Mouse (Mus musculus) hindbrain, embryonic 11.5 days (tissue): Measurements from ENCODE around the gene Ddt. TPM values are rescaled to one million over a fixed set of nuclear protein-coding genes. Genes with fewer than 3 reads are reported as not detected.
"Not testable (repeated sequence)": the region's sequence is repeated elsewhere in the genome, so short reads cannot be mapped to it uniquely, and the experiment has no call there.

Experiments used
- ATAC-seq: fragments of 200-750 bp; cut with Nextera tagmentation; 2 replicates; pipeline ENCODE4 v1.8.0; 2017; ENCODE audit warnings: mild to moderate bottlenecking, moderate TSS enrichment, moderate library complexity; ENCODE audit not compliant: low FRiP score
- DNase-seq: peaks from one replicate; pipeline ENCODE4 v3.0.0-alpha.2; 2015; ENCODE audit warnings: low spot score
- H3K27ac ChIP-seq: fragments of 300-500 bp; sonication (generic); 2 replicates; pipeline ENCODE4 v1.5.1; 2014; ENCODE audit warnings: mild to moderate bottlenecking, low read depth, low read length
- H3K27me3 ChIP-seq: fragments of 300-500 bp; sonication (generic); 2 replicates; pipeline ENCODE4 v1.6.1; 2014; ENCODE audit warnings: mild to moderate bottlenecking, low read length, moderate library complexity, mixed read lengths; ENCODE audit not compliant: control insufficient read depth, insufficient read depth
- H3K36me3 ChIP-seq: fragments of 300-500 bp; sonication (generic); 2 replicates; pipeline ENCODE4 v1.6.1; 2014; ENCODE audit warnings: mild to moderate bottlenecking, low read length, moderate library complexity, mixed read lengths; ENCODE audit not compliant: control insufficient read depth, insufficient read depth
- H3K4me1 ChIP-seq: fragments of 300-500 bp; sonication (generic); replicated peaks from 2 replicates; pipeline ENCODE4 v1.6.1; 2014; ENCODE audit warnings: low read length, mixed read lengths; ENCODE audit not compliant: control insufficient read depth, insufficient read depth
- H3K4me2 ChIP-seq: fragments of 300-500 bp; sonication (generic); replicated peaks from 2 replicates; pipeline ENCODE4 v1.6.1; 2014; ENCODE audit warnings: mild to moderate bottlenecking, low read depth, low read length
- H3K4me3 ChIP-seq: fragments of 300-500 bp; sonication (generic); 2 replicates; pipeline ENCODE4 v1.5.1; 2014; ENCODE audit warnings: low read depth, low read length
- H3K9ac ChIP-seq: fragments of 300-500 bp; sonication (generic); 2 replicates; pipeline ENCODE4 v1.6.1; 2014; ENCODE audit warnings: low read depth, low read length
- H3K9me3 ChIP-seq: fragments of 300-500 bp; sonication (generic); 2 replicates; pipeline ENCODE4 v1.6.1; 2016; ENCODE audit warnings: low read length; ENCODE audit not compliant: control insufficient read depth
- WGBS: fragments of 180-500 bp; shearing (Covaris S2); extraction: QIAGEN DNeasy Blood & Tissue Kit; methylation state at CpG from one replicate; pipeline ENCODE4 v1.1.7; 2014; 5-methylcytosine and 5-hydroxymethylcytosine counted together
- polyA plus RNA-seq: library from polyadenylated mRNA; unstranded; fragments of >200 nt; fragmentation: Nextera tagmentation; extraction: Ambion mirVana; gene quantifications from 2 replicates; pipeline ENCODE4 v1.2.1, GENCODE M21; 2014

Gene Ddt
- polyA plus RNA-seq, 1 experiment from 2014 or later: 91.7 TPM

DNA sequence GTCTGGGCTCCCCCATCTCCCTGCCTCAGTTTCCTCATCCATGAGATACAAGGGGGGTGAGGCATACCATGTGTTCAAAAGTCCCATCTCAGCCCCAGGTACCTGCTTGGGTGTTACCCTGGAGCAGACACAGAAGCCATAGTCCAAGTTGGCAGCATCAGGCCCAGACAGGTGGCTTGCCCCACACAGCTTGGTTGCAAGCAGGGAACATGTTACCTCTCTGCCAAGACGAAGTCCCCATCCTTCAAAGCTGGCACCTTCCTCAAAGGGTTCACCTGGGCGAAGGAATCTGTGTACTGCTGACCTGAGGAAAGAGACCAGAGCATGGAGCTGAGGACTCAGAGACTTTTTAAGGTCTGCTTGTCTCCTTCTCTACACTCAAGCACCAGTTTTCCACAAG lies 4.7 kb upstream of the Ddt start:
- Histone ChIP-seq H3K9me3 (no peaks in the 10 kb centered on the region), H3K9ac (no peak overlapping the region), H3K36me3 (no peaks in the 10 kb centered on the region), H3K4me1 (no peaks in the 10 kb centered on the region; the same call in 1 of the 2 replicates), H3K4me2 (no peak overlapping the region), H3K4me3 (no peak overlapping the region), H3K27ac (no peak overlapping the region), H3K27me3 (peaks cover 20% of the 10 kb centered on the region)
- no peak for ATAC-seq
- 81% methylated on average over 2 of the region's 2 CpGs for WGBS
- no peak for DNase-seq

DNA sequence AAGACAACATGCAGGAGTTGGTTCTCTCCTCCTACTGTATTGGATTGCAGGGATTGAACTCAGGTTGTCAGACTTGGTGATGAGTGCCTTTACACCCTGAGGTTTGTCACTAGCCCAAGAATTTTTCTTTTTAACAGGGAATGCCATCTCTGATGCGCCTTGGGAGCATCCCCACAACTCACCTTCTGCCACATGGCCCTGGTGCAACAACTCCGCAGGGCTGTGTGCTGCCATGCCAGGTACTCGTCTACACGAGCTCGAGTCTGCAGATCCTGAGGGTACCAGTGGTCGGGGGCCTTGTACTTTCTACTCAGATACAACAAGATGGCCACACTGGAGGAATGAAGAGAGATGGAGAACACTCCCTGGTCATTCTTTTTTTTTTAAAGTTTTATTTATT lies 3.3 kb upstream of the Ddt start:
- Histone ChIP-seq H3K9me3 (no peaks in the 10 kb centered on the region), H3K27ac (no peak overlapping the region)
- no peak for ATAC-seq

DNA sequence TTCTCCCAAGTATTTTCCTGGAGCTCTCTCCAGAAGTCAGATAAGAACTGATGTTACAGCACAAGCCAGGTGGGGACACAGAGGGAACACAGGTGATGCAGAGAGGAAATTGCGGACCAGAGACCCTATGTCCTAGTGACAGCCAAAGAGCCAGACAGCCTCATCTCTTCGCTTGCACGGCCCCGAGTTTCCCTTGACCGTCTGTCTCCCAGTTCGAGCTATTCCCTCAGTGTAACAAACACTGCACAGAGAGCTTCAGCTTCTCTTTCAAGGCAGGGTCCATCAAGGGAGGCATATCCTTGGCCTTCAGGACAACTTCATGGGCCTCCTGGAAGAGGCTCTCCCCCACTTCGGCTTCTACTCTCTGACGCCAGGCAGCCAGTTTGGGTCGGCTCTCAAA lies 1.4 kb upstream of the Ddt start:
- WGBS: 89% methylated on average over 9 of the region's 9 CpGs
- H3K4me3 ChIP-seq: no peak overlapping the region

More for the DNA sequence above, 3.3 kb upstream of the Ddt start:
- 90% methylated on average over 6 of the region's 6 CpGs for WGBS
- DNase-seq: no peak
- H3K9ac ChIP-seq: no peak overlapping the region
- peaks cover 18% of the 10 kb centered on the region for H3K27me3 ChIP-seq
- no peak overlapping the region for H3K4me3 ChIP-seq
- H3K36me3 ChIP-seq: no peaks in the 10 kb centered on the region
- H3K4me2 ChIP-seq: no peak overlapping the region
- peaks cover 3% of the 10 kb centered on the region; the same call in 1 of the 2 replicates for H3K4me1 ChIP-seq

DNA sequence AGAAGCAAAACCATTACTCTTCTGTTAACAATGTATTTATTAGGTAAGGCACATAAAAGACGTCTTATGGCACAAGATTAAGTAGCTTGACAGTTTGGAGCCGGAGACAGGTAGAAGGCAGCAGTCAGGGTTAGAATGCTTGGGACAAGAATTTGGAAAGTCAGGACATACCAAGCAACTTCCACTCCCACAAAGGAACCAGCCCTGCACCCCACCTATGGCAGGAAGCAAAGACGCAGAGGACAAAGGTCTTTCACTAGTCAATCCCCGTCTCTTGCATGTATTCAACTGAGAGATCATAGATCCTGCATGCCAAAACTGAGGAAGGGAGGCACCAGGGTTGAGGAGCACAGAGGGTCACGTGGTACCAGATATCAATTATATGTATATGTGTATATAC lies 888 bp upstream of the Ddt start:
- no peak overlapping the region for H3K4me3 ChIP-seq
- H3K27ac ChIP-seq: no peak overlapping the region
- H3K9ac ChIP-seq: no peak overlapping the region
- no peak for DNase-seq
- H3K4me2 ChIP-seq: no peak overlapping the region
- no peaks in the 10 kb centered on the region for H3K9me3 ChIP-seq
- no peaks in the 10 kb centered on the region for H3K36me3 ChIP-seq
- WGBS: 94% methylated on average over 5 of the region's 5 CpGs
- H3K4me1 ChIP-seq: 0 out of 2 replicates have a peak, but pooled peaks cover 3% of the 10 kb centered on the region
- H3K27me3 ChIP-seq: peaks cover under 1% of the 10 kb centered on the region; the same call in 1 of the 2 replicates
- ATAC-seq: no peak

More for the DNA sequence above, 1.4 kb upstream of the Ddt start:
- H3K9me3 ChIP-seq: no peaks in the 10 kb centered on the region
- no peak for ATAC-seq
- DNase-seq: no peak
- H3K27me3 ChIP-seq: peaks cover 5% of the 10 kb centered on the region; the same call in 1 of the 2 replicates
- H3K27ac ChIP-seq: no peak overlapping the region
- H3K4me1 ChIP-seq: 0 out of 2 replicates have a peak, but pooled peaks cover 3% of the 10 kb centered on the region
- no peaks in the 10 kb centered on the region for H3K36me3 ChIP-seq
- H3K4me2 ChIP-seq: no peak overlapping the region
- H3K9ac ChIP-seq: no peak overlapping the region

DNA sequence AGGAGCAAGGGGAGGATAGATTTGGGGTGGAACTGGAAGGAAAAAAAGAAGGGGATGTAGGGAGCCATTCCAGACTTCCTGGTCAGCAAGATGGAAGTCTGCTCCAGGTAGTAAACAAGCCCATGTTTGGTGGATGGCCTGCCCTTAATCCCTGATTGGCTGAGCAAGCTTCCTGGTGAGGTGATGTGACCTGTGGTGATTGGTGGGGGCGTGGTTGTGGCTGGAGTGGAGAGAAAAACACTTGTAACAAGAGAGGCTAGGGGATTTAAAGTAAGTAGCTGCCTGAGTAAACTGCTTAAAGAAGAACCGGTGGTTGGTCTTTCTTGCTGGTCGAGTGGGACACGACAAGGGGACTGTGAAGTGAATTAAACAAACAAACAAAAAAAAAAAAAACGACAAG lies 5.5 kb downstream of the Ddt start:
- not testable (repeated sequence) for H3K27ac ChIP-seq, ATAC-seq, H3K9ac ChIP-seq, H3K4me2 ChIP-seq, H3K27me3 ChIP-seq, H3K4me3 ChIP-seq, H3K4me1 ChIP-seq, H3K9me3 ChIP-seq, H3K36me3 ChIP-seq, DNase-seq
- 48% methylated on average over 5 of the region's 5 CpGs for WGBS

DNA sequence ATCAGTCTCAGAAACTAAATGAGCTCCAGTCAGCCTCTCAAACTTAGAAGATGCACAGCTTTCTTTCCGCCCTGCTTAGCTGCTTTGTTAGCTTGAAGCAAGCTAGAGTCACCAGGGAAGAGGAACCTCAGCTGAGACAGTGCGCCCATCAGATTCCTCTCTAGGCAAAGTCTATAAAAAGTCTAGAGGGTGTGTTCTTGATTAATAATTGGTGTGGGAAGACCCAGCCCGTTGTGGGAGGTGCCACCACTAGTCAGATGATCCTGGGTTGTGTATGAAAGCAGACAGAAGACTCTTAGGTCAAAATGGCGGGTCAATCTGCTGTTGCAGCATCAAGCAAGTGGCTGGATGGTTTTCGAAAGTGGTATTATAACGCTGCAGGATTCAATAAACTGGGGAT lies 6.4 kb downstream of the Ddt start:
- no peaks in the 10 kb centered on the region for H3K36me3 ChIP-seq
- H3K27me3 ChIP-seq: no peaks in the 10 kb centered on the region
- H3K9ac ChIP-seq: no peak overlapping the region
- no peak overlapping the region for H3K4me3 ChIP-seq
- no peak for ATAC-seq
- no peak overlapping the region for H3K27ac ChIP-seq
- no peak overlapping the region for H3K4me2 ChIP-seq
- 91% methylated on average over 6 of the region's 6 CpGs for WGBS
- H3K4me1 ChIP-seq: 0 out of 2 replicates have a peak, but pooled peaks cover 4% of the 10 kb centered on the region
- no peaks in the 10 kb centered on the region for H3K9me3 ChIP-seq
- no peak for DNase-seq

DNA sequence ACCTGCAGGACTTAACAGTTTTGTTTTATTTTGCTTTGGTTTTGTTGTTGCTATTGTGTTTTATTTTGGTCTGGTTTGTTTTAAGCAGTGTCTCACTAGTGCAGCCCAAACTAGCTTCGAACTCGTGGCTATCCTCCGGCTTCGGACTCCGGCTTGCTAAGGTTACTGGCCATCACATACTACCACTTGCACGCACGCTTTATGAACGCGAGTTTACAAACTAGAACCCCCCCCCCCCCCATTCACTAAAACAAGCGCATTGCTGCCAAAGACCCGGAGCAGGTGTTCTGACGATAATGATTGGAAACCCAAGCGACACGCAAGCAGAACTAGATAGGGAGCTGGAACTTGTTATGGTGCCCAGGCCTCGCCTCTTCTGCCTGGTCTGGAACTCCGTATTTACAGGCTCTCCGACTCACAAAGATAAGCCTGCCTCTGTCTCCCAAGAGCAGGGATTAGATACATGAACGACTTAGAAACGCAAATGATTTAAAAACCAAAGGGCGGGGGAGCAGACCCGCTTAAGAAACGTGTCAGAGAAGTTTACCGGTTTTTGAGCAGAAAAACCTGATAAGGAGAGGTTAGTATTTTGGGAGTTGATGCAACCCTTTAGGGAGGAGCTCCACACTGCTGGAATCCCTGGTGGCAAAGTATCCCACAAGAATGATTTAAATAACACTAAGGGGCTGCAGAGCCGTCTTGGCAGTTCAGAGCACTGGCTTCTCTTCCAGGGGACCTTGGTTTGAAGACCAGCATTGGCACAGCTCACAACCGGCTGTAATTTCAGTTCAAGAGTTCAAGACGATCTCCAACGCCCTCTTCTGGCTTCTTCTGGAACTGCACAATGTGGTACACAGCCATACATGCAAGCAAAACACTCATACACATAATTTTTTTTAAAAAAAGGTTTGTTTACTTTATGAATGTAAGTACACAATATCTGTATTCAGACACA lies 8.4 kb downstream of the Ddt start:
- peak; percentile 87 for DNase-seq
- H3K27me3 ChIP-seq: no peaks in the 10 kb centered on the region
- H3K27ac ChIP-seq: peak overlapping the region; percentile 47; the same call in 1 of the 2 replicates
- peak overlapping the region; percentile 46; the same call in 1 of the 2 replicates for H3K9ac ChIP-seq
- no peaks in the 10 kb centered on the region for H3K9me3 ChIP-seq
- H3K36me3 ChIP-seq: no peaks in the 10 kb centered on the region
- 1% methylated on average over 27 of the region's 27 CpGs for WGBS
- peak; percentile 69 for ATAC-seq
- H3K4me1 ChIP-seq: 0 out of 2 replicates have a peak, but pooled peaks cover 4% of the 10 kb centered on the region
- peak overlapping the region; percentile 67 for H3K4me2 ChIP-seq
- H3K4me3 ChIP-seq: peak overlapping the region; percentile 89

DNA sequence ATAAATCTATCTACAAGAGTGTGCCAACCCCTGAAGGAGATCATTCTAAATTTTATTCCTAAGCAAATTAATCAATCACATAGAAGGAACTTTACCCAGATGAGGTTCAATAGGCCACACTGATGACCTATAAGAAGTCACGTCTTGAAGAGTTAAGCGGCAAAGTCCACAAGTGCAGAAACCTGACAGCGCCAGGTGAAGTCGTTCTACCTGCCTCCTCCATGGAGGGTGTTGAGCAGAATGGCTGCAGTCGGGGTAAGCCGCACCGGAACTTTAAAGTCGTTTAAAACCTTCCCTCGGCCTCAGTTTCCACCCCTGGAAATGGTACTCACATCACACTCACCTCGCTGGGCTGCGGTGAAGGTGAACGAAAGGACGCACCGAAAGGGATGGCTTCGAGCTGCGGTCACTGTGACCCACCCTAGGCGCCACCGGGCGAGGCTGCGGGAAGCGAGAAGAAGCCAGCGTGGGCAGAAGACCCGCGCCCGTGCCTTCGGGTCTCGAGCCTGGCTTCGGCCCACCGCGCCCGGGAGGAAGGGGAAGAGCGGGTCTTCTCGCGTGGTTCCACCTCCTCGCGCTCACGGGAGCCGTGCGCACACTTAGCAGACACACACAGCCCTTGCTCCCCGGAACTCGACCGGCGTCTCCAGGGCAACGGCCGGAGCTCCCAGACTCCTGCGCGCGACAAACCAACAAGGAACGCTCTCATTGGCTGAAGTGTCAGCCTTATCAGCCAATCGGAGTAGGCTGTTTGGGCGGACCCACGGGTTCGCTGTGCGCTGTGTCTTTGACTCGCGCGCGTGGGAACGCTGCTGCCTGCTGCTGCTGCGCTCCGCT lies 9.3 kb downstream of the Ddt start, which contains the start of gene Cabin1:
Cabin1 (minus strand) TSS at position 660 of the 837 bp plus-strand sequence.
- Histone ChIP-seq H3K4me2 (peak within 1 kb of the TSS; percentile 67), H3K4me1 (0 out of 2 replicates have a peak, but pooled peaks cover 4% of the 10 kb centered on the region), H3K27me3 (no peaks in the 10 kb centered on the region), H3K27ac (peak within 1 kb of the TSS; percentile 47; the same call in 1 of the 2 replicates), H3K9me3 (no peaks in the 10 kb centered on the region), H3K4me3 (peak within 1 kb of the TSS; percentile 89), H3K9ac (peak within 1 kb of the TSS; percentile 81), H3K36me3 (no peaks in the 10 kb centered on the region)
- DNase-seq (peak; percentile 99), ATAC-seq (peak; percentile 98)
- under 1% methylated on average over 59 of the region's 61 CpGs for WGBS
